Mouse (Mus musculus): Measurements from ENCODE around the gene Irf1.

The Irf1 gene

GRCm38 (mm10) chr11:53810156-53810555, 40.3 kb downstream of the Irf1 start:
- DNase-seq (ENCODE audit: low spot score in 2 of 2) = no peak

GRCm38 (mm10) chr11:53810749-53811148, 40.9 kb downstream of the Irf1 start:
- no peak for DNase-seq (ENCODE audit: low spot score in 2 of 2)

GRCm38 (mm10) chr11:53811312-53811711, 41.5 kb downstream of the Irf1 start:
- DNase-seq (ENCODE audit: low spot score in 2 of 2) = no peak

GRCm38 (mm10) chr11:53813001-53813868, 43.4 kb downstream of the Irf1 start:
- no peak for DNase-seq (ENCODE audit: low spot score in 2 of 2)

GRCm38 (mm10) chr11:53814810-53815209, 45.0 kb downstream of the Irf1 start:
- no peak for DNase-seq (ENCODE audit: low spot score in 2 of 2)

- no peak for DNase-seq (ENCODE audit: low spot score in 2 of 2)
Observed at GRCm38 (mm10) chr11:53816841-53817375, 47.1 kb downstream of the Irf1 start.

- no peak for DNase-seq (ENCODE audit: low spot score in 2 of 2)
Observed at GRCm38 (mm10) chr11:53818794-53819193, 49.0 kb downstream of the Irf1 start.

- DNase-seq (ENCODE audit: low spot score in 2 of 2) = no peak
Observed at GRCm38 (mm10) chr11:53819511-53819910, 49.7 kb downstream of the Irf1 start.

- DNase-seq (ENCODE audit: low spot score in 2 of 2) = no peak
Observed at GRCm38 (mm10) chr11:53820516-53821170, 50.8 kb downstream of the Irf1 start.

GRCm38 (mm10) chr11:53821230-53821944, 51.6 kb downstream of the Irf1 start:
- DNase-seq (ENCODE audit: low spot score in 2 of 2) = no peak

- DNase-seq (ENCODE audit: low spot score in 2 of 2) = no peak
Observed at GRCm38 (mm10) chr11:53821945-53822338, 52.1 kb downstream of the Irf1 start.

GRCm38 (mm10) chr11:53825409-53825808, 55.6 kb downstream of the Irf1 start:
- DNase-seq (ENCODE audit: low spot score in 2 of 2) = no peak
